Mouse (Mus musculus) ES-E14 (cell line): ENCODE measurements at regions not wholly inside any gene's neighbourhood (a gene's known extent, or its start where the extent isn't known, plus 50 kb on each side); places are given as distances from the start of the nearest gene placed in this dataset.

Experiments
- DNase-seq: peaks from one replicate; pipeline ENCODE4 v3.0.0-alpha.2; 2013; ENCODE audit warnings: low read depth, low spot score
- H3K27ac ChIP-seq: 2 replicates; pipeline ENCODE4 v1.5.1; 2012; ENCODE audit warnings: low read depth, mild to moderate bottlenecking, low read length, moderate library complexity, mixed read lengths; ENCODE audit not compliant: poor library complexity, insufficient read depth, severe bottlenecking
- H3K36me3 ChIP-seq: 2 replicates; pipeline ENCODE4 v1.6.1; 2012; ENCODE audit warnings: mild to moderate bottlenecking, low read length, moderate library complexity, mixed read lengths; ENCODE audit not compliant: control insufficient read depth, poor library complexity, insufficient read depth, severe bottlenecking
- H3K4me1 ChIP-seq, 2 experiments: fragments of 150-350 bp in 1 of 2; sonication (generic) in 1 of 2; 2 replicates each; pipeline ENCODE4 v1.6.1; 2012; ENCODE audit warnings: low read length in 2 of 2, mild to moderate bottlenecking in 1 of 2, mixed read lengths in 1 of 2; ENCODE audit not compliant: control insufficient read depth in 2 of 2, insufficient read depth in 2 of 2, poor library complexity in 1 of 2
- H3K4me3 ChIP-seq, 2 experiments: fragments of 150-350 bp in 1 of 2; sonication (generic) in 1 of 2; 2 replicates each; pipeline ENCODE4 v1.5.1; 2012; ENCODE audit warnings: low read length in 2 of 2, low read depth in 1 of 2, mild to moderate bottlenecking in 1 of 2, mixed read lengths in 1 of 2; ENCODE audit not compliant: insufficient read depth in 1 of 2, poor library complexity in 1 of 2, severe bottlenecking in 1 of 2
- H3K9ac ChIP-seq: 2 replicates; pipeline ENCODE4 v1.6.1; 2012; ENCODE audit warnings: low read depth, mild to moderate bottlenecking, low read length, mixed read lengths; ENCODE audit not compliant: poor library complexity, insufficient read depth, severe bottlenecking
- H3K9me3 ChIP-seq: fragments of 150-350 bp; sonication (generic); 2 replicates; pipeline ENCODE4 v1.6.1; 2012; ENCODE audit warnings: low read depth, mild to moderate bottlenecking, low read length; ENCODE audit not compliant: control insufficient read depth, insufficient read depth
- CHD2 ChIP-seq: IDR thresholded peaks from 2 replicates; pipeline ENCODE4 v1.6.1; 2014; ENCODE audit warnings: mild to moderate bottlenecking, low read depth, low read length, inconsistent platforms
- HCFC1 ChIP-seq: IDR thresholded peaks from 2 replicates; pipeline ENCODE4 v1.6.1; 2012; ENCODE audit warnings: low read length, inconsistent platforms, borderline replicate concordance; ENCODE audit not compliant: insufficient read depth
- MAFK ChIP-seq: IDR thresholded peaks from 2 replicates; pipeline ENCODE4 v1.6.1; 2014; ENCODE audit warnings: mild to moderate bottlenecking, low read depth, low read length, inconsistent platforms; ENCODE audit not compliant: insufficient read depth
- ZC3H11A ChIP-seq: IDR thresholded peaks from 2 replicates; pipeline ENCODE4 v1.6.1; 2012; ENCODE audit warnings: low read depth, mild to moderate bottlenecking, inconsistent platforms, low read length, borderline replicate concordance
- ZNF384 ChIP-seq: IDR thresholded peaks from 2 replicates; pipeline ENCODE4 v1.6.1; 2012; ENCODE audit warnings: low read depth, low read length, inconsistent platforms
- in situ Hi-C, 2 experiments: fragments of 600-800 bp; cut with MboI; formaldehyde crosslinking; loops; one replicate each; pipeline ENCODE4 v1.15.1; 2025; ENCODE audit warnings: low sequenced_read_pairs in 2 of 2, inconsistent platforms in 1 of 2; ENCODE audit not compliant: unreplicated experiment in 2 of 2

DNA sequence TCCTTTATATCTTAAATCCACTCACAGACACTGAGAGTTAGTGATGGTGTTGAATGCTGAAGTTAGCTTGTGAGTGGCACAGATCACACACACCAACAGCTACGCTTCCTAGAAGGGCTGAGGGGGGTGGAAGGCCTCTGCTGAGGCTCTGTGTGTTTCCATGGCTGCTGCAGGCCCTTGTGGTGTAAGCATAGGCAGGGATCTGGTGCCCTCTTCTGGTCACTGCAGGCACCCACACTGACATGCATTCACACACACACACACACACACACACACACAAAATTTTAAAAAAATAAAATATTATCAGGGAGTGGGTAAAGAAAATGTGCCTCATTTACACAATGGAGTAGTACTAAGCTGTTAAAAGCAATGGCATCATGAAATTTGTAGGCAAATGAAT, 105.5 kb upstream of the 1700021F07Rik start:
- in situ Hi-C loops, result no loop called here
- no peak overlapping the region for H3K4me3 ChIP-seq
- peak; percentile 55 for DNase-seq
- H3K9ac ChIP-seq, result no peak overlapping the region
- no peaks in the 10 kb centered on the region for H3K4me1 ChIP-seq
- no peaks in the 10 kb centered on the region for H3K36me3 ChIP-seq
- no peaks in the 10 kb centered on the region for H3K9me3 ChIP-seq
- H3K27ac ChIP-seq, result no peak overlapping the region
- TF ChIP-seq ZC3H11A, result peak; percentile 95
- TF ChIP-seq MAFK, result no peak

- Histone ChIP-seq H3K36me3 (no peaks in the 10 kb centered on the region), H3K9ac (no peak overlapping the region), H3K27ac (no peak overlapping the region), H3K4me3 (no peak overlapping the region), H3K4me1 (no peaks in the 10 kb centered on the region), H3K9me3 (no peaks in the 10 kb centered on the region)
- no peak for DNase-seq
- in situ Hi-C loops, result no loop called here
- TF ChIP-seq ZNF384 (no peak), HCFC1 (no peak), ZC3H11A (no peak), MAFK (no peak), CHD2 (no peak)
These were observed 103.4 kb upstream of the 1700021F07Rik start for GRCm38 (mm10) chr2:173418951-173419350.

- no peak overlapping the region for H3K4me3 ChIP-seq
- H3K4me1 ChIP-seq, result no peaks in the 10 kb centered on the region
- H3K9me3 ChIP-seq, result no peaks in the 10 kb centered on the region
- TF ChIP-seq MAFK, result no peak
- no peak for TF ChIP-seq HCFC1
- no peak for TF ChIP-seq ZC3H11A
- no peak for TF ChIP-seq ZNF384
- TF ChIP-seq CHD2, result no peak
- no peak for DNase-seq
- no peaks in the 10 kb centered on the region for H3K36me3 ChIP-seq
- H3K27ac ChIP-seq, result no peak overlapping the region
- H3K9ac ChIP-seq, result no peak overlapping the region
- in situ Hi-C loops, result no loop called here
These were observed 102.4 kb upstream of the 1700021F07Rik start for GRCm38 (mm10) chr2:173419972-173420391.

DNA sequence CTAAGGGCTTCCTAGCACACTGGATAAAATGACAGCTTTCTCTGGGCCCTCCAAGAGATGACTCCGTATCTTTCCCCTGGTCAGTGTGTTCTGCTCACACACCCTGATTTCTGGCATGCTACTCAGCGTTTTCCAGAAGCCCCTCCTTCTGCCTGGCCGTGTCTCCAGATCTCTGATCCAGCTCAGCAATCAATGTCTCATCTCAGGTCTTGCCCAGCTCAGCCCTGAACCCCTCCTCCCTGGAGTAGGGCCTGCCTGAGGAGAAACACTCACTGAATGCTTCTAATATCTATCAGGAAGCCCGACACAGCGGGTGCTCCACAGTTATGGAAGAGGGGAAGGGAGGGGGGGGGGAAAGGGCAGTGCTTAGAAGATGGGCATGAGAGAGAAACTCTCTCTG, 101.9 kb upstream of the 1700021F07Rik start:
- Histone ChIP-seq H3K9ac (no peak overlapping the region), H3K27ac (no peak overlapping the region), H3K9me3 (no peaks in the 10 kb centered on the region), H3K4me3 (no peak overlapping the region), H3K36me3 (no peaks in the 10 kb centered on the region), H3K4me1 (no peaks in the 10 kb centered on the region)
- in situ Hi-C loops, result no loop called here
- DNase-seq, result no peak
- TF ChIP-seq ZNF384 (no peak), CHD2 (no peak), ZC3H11A (no peak), MAFK (no peak), HCFC1 (no peak)

GRCm38 (mm10) chr2:173424875-173425274, 97.5 kb upstream of the 1700021F07Rik start:
- H3K9ac ChIP-seq, result no peak overlapping the region
- in situ Hi-C loops, result no loop called here
- H3K9me3 ChIP-seq, result no peaks in the 10 kb centered on the region
- TF ChIP-seq ZNF384 (no peak), MAFK (no peak), ZC3H11A (no peak)
- no peak for DNase-seq
- no peak overlapping the region for H3K4me3 ChIP-seq
- H3K4me1 ChIP-seq, result no peaks in the 10 kb centered on the region
- no peak overlapping the region for H3K27ac ChIP-seq
- no peaks in the 10 kb centered on the region for H3K36me3 ChIP-seq
